Comparison of ENCODE assay signal across 13 mouse cellular contexts in genomic region chr5:110582647-110583538, GRCm38 (mm10). TPM values are rescaled to one million over a fixed set of nuclear protein-coding genes. Genes with fewer than 3 reads are reported as not detected.
DNase-seq lines count a peak whose midpoint lies in the region; ATAC-seq and TF ChIP-seq lines count a peak whose summit lies in the region.
"Had no signal": no experiment of that assay in that cellular context is flagged by ENCODE, and none has a peak within 500 bp of the region (broad histone marks: within the 10 kb centered on the region; RNA-seq: fewer than 3 reads in every experiment).

No protein-coding gene starts in this region.

- no peak overlapping the region for H3K4me3 ChIP-seq in thymus, adult 2 months (ENCODE audit: control insufficient read depth, insufficient read depth, low read length)
- no peak overlapping the region for H3K4me3 ChIP-seq in hindbrain, embryonic 16.5 days (ENCODE audit: low read length)
- H3K4me3 ChIP-seq: lung, embryonic 15.5 days; midbrain, embryonic 15.5 days had no signal

- ATAC-seq in cerebellum, adult (ENCODE audit: insufficient number of reproducible peaks, low FRiP score, low TSS enrichment) = 0 out of 2 replicates have a peak, but pooled peaks have one; percentile 18
- ATAC-seq in common myeloid progenitor, adult 5-6 weeks (replicated peaks; ENCODE audit: low read depth, poor library complexity, severe bottlenecking) = peak; percentile 98
- no peak for ATAC-seq in hindbrain, embryonic 16.5 days
- ATAC-seq: midbrain, embryonic 15.5 days had no signal

- H3K9me3 ChIP-seq in hindbrain, embryonic 16.5 days (ENCODE audit: control insufficient read depth, low read length) = no peaks in the 10 kb centered on the region
- H3K9me3 ChIP-seq: lung, embryonic 15.5 days; midbrain, embryonic 15.5 days had no signal

- no peak overlapping the region for H3K27ac ChIP-seq in thymus, adult 2 months (ENCODE audit: control insufficient read depth, insufficient read depth, low read length)
- no peak overlapping the region for H3K27ac ChIP-seq in hindbrain, embryonic 16.5 days (ENCODE audit: low read depth, low read length)
- H3K27ac ChIP-seq: lung, embryonic 15.5 days; midbrain, embryonic 15.5 days had no signal

- no peaks in the 10 kb centered on the region for H3K36me3 ChIP-seq in thymus, adult 2 months (ENCODE audit: control insufficient read depth, insufficient read depth, low read length)
- no peaks in the 10 kb centered on the region for H3K36me3 ChIP-seq in hindbrain, embryonic 16.5 days (ENCODE audit: control insufficient read depth, insufficient read depth, low read length)
- H3K36me3 ChIP-seq: lung, embryonic 15.5 days; midbrain, embryonic 15.5 days had no signal

- TF ChIP-seq POLR2A in thymus, adult 2 months (IDR thresholded peaks at IDR 0.05; ENCODE audit: control insufficient read depth, extremely low read depth, insufficient read depth, low read length, poor library complexity) = no peak

- peaks cover 3% of the 10 kb centered on the region; the same call in 1 of the 2 replicates for H3K4me1 ChIP-seq in thymus, adult 2 months (replicated peaks; ENCODE audit: control insufficient read depth, insufficient read depth, low read length)
- peaks cover 4% of the 10 kb centered on the region; the same call in 1 of the 2 replicates for H3K4me1 ChIP-seq in hindbrain, embryonic 16.5 days (ENCODE audit: control insufficient read depth, insufficient read depth, low read depth, low read length)
- H3K4me1 ChIP-seq: lung, embryonic 15.5 days had no signal

- intact Hi-C loops in left cerebral cortex, postnatal 36 days (cut with DNase I) = no loop called here

- H3K9ac ChIP-seq in hindbrain, embryonic 16.5 days (ENCODE audit: low read depth, low read length) = no peak overlapping the region
- H3K9ac ChIP-seq: lung, embryonic 15.5 days; midbrain, embryonic 15.5 days had no signal

- H3K4me2 ChIP-seq in hindbrain, embryonic 16.5 days (ENCODE audit: low read length) = no peak overlapping the region
- H3K4me2 ChIP-seq: lung, embryonic 15.5 days; midbrain, embryonic 15.5 days had no signal

- H3K27me3 ChIP-seq in thymus, adult 2 months (ENCODE audit: control insufficient read depth, insufficient read depth, low read length) = no peaks in the 10 kb centered on the region
- H3K27me3 ChIP-seq in hindbrain, embryonic 16.5 days (replicated peaks; ENCODE audit: control insufficient read depth, insufficient read depth, low read length) = no peaks in the 10 kb centered on the region
- H3K27me3 ChIP-seq: lung, embryonic 15.5 days; midbrain, embryonic 15.5 days had no signal

- no peak for TF ChIP-seq CTCF in thymus, adult 2 months (IDR thresholded peaks at IDR 0.05; ENCODE audit: borderline replicate concordance, control insufficient read depth, extremely low read depth, insufficient read depth, low read length, poor library complexity)

- WGBS in thymus, adult 2 months = 50% methylated on average over 10 of the region's 10 CpGs
- 61% methylated on average over 10 of the region's 10 CpGs for WGBS in hindbrain, embryonic 16.5 days

- no peak for DNase-seq in cerebellum, adult 11-12 months
- DNase-seq in thymus, postnatal 0 days (ENCODE audit: low spot score) = peak; percentile 23
- DNase-seq in thymus, adult 2 months = no peak
- DNase-seq in right cerebral cortex, postnatal 25 days = no peak
- no peak for DNase-seq in left cerebral cortex, postnatal 36 days (ENCODE audit: low spot score in 2 of 2)
- DNase-seq: gastrocnemius, postnatal 14 days; kidney, postnatal 14 days; liver had no signal

RNA-seq across cellular contexts. Expression of gene Galnt9, which starts 38.7 kb away (rescaled TPM):
- polyA plus RNA-seq in thymus, postnatal 0 days (2015; fragmentation: Nextera tagmentation; extraction: Ambion mirVana) = 0.46 and 0.53 TPM in 2 replicates
- 0.87 and 1.3 TPM in 2 replicates for polyA plus RNA-seq in thymus, adult 2 months (2012; rRNA removed)
- total RNA-seq in common myeloid progenitor, adult 5-6 weeks (2017) = not detected in 2 replicates
- 24.9 and 26.0 TPM in 2 replicates for polyA plus RNA-seq in hindbrain, embryonic 16.5 days (2015; fragmentation: Nextera tagmentation; extraction: Ambion mirVana)
- total RNA-seq in left cerebral cortex, postnatal 36 days (2021) = 100 to 1,000 TPM; 104 to 109 TPM
- total RNA-seq: gastrocnemius, postnatal 14 days had no signal

Comparison
In these comparisons a context has a peak if more than half of its experiments do, and no peak if none do; other contexts are left out.
1. RNA of gene Galnt9, which starts 38.7 kb away (polyA plus RNA-seq): 24.9 to 26.0 TPM in hindbrain, embryonic 16.5 days; 0.87 to 1.3 TPM in thymus, adult 2 months and 0.46 to 0.53 TPM in thymus, postnatal 0 days; every median in the first group is over 10 times any median in the second.